Mouse (Mus musculus): ENCODE measurements around the gene Frzb.

DNA sequence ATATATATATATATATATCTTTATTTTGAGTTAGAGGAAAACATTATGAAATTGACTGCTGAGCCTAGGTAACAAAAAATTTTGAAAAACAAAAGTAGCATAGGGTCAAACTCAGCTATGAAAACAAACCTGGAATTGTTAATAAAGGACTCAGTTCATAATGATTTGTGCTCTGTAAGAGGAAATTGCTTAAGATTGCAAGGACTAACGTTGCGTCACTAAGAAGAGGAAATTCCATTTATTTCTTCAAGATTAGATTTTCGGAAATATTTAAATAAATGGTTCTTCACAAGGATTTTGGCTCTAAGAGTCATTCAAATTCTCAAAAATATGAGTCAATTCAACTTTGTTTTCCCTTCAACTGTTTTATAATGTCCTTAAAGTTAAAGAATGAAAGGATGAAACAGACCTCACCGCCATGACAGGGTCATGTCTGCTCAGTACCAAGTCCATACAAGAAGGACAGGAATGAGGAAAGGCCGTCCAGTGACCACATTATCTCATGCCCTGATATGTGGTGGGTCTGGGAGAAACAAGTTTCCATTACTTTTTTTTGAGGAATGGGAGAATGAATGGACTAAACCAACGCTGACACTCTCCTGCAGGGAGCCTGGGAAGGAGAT, 14.1 kb downstream of the Frzb start:
- TF ChIP-seq POLR2A (IDR thresholded peaks at IDR 0.05; ENCODE audit: borderline replicate concordance, insufficient read depth, low read length) (no peak), CTCF (IDR thresholded peaks at IDR 0.05; ENCODE audit: borderline replicate concordance, insufficient read depth, low read depth, low read length) (no peak)

Data from cerebellum, adult 2 months (tissue).